Mouse (Mus musculus) E14TG2a.4 (cell line): ENCODE data around the gene Tsfm.
A peak's percentile ranks its signal among the peaks of the same experiment; 100 is the strongest.
"Not testable (repeated sequence)": the region's sequence is repeated elsewhere in the genome, so short reads cannot be mapped to it uniquely, and the experiment has no call there.

Source experiments
- H3K27me3 ChIP-seq: 2 replicates; pipeline ENCODE4 v1.6.1; 2014; ENCODE audit warnings: low read length, control low read depth; ENCODE audit not compliant: insufficient read depth
- H3K36me3 ChIP-seq: 2 replicates; pipeline ENCODE4 v1.6.1; 2014; ENCODE audit warnings: low read length, control low read depth; ENCODE audit not compliant: insufficient read depth
- H3K4me1 ChIP-seq: replicated peaks from 2 replicates; pipeline ENCODE4 v1.6.1; 2014; ENCODE audit warnings: low read depth, low read length, control low read depth
- H3K4me3 ChIP-seq: replicated peaks from 2 replicates; pipeline ENCODE4 v1.5.1; 2014; ENCODE audit warnings: mild to moderate bottlenecking, low read length
- H3K9me3 ChIP-seq: 2 replicates; pipeline ENCODE4 v1.6.1; 2014; ENCODE audit warnings: low read length, control low read depth
- CTCF ChIP-seq: conservative IDR thresholded peaks from 2 replicates; pipeline ENCODE4 v1.5.1; 2014; ENCODE audit warnings: low read length
- NANOG ChIP-seq: IDR thresholded peaks from 2 replicates; pipeline ENCODE4 v1.6.1; 2014; ENCODE audit warnings: borderline replicate concordance, low read length, mixed read lengths
- POU5F1 ChIP-seq: IDR thresholded peaks from 2 replicates; pipeline ENCODE4 v1.6.1; 2014; ENCODE audit warnings: low read length, borderline replicate concordance

Tsfm gene

DNA sequence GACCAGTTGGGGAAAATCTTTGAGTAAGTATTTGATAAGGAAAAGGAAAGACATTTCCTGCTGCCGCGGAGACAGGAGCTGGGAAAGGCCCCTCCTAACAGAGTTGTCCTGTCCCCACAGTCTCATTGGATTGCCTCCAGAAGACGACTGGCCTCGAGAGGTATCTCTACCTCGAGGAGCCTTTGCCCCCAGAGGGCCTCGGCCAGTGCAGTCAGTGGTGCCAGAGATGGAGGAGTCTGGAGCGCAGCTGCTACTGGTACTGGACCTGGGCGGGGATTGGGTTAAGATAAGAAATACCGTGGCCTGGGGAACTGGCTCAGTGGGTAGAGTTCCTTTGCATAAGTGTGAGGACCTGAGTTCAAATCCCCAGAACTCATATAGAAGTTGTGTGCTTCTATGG lies 35.3 kb upstream of the Tsfm start:
- H3K4me1 ChIP-seq, result peaks cover 80% of the 10 kb centered on the region
- TF ChIP-seq CTCF (no peak), POU5F1 (no peak), NANOG (no peak)
- peaks cover 53% of the 10 kb centered on the region for H3K36me3 ChIP-seq
- peak overlapping the region; percentile 98 for H3K4me3 ChIP-seq
- no peaks in the 10 kb centered on the region for H3K9me3 ChIP-seq
- H3K27me3 ChIP-seq, result no peaks in the 10 kb centered on the region

GRCm38 (mm10) chr10:127063913-127064870 lies 33.6 kb upstream of the Tsfm start:
- H3K4me3 ChIP-seq, result peak overlapping the region; percentile 98
- peaks cover 75% of the 10 kb centered on the region for H3K4me1 ChIP-seq
- no peak for TF ChIP-seq CTCF
- no peak for TF ChIP-seq NANOG
- TF ChIP-seq POU5F1, result no peak
- H3K36me3 ChIP-seq, result peaks cover 52% of the 10 kb centered on the region
- H3K9me3 ChIP-seq, result no peaks in the 10 kb centered on the region
- no peaks in the 10 kb centered on the region for H3K27me3 ChIP-seq

DNA sequence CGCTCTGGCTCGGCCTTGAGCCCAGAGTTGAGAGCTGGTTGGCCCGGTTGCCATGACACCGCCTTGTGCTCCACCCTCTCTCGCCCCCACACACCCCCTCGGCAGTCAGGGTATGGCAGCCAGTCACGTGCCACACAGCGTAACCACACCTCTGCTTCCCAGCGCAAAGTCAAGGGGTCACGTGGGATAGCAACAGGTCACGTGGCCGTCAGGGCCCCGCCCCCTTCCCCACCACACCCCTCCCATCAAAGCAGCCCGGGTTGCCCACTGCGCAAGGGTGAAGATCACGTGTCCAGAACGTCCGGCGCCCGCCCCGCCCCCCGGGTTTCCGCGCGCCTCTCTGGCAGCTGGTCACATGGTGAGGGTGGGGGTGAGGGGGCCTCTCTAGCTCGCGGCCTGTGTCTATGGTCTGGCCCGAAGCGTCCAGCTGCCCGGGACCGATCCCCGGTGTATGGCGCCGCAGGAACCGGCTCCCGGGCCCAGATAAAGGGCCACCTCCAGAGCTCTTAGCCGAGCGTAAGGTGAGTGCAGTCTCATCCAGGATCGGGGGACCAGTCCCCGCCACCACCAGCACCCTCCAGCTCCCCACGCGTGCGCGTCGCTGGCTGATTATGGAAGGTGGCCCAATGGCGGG lies 32.7 kb upstream of the Tsfm start, which contains the start of gene Cdk4:
Cdk4 (plus strand) TSS at position 296 of the 634 bp plus-strand sequence.
- Histone ChIP-seq H3K36me3 (peaks cover 43% of the 10 kb centered on the region), H3K27me3 (peaks cover 6% of the 10 kb centered on the region), H3K4me3 (peak within 1 kb of the TSS; percentile 98), H3K4me1 (peaks cover 74% of the 10 kb centered on the region), H3K9me3 (no peaks in the 10 kb centered on the region)
- TF ChIP-seq CTCF, result no peak
- no peak for TF ChIP-seq NANOG
- TF ChIP-seq POU5F1, result no peak

DNA sequence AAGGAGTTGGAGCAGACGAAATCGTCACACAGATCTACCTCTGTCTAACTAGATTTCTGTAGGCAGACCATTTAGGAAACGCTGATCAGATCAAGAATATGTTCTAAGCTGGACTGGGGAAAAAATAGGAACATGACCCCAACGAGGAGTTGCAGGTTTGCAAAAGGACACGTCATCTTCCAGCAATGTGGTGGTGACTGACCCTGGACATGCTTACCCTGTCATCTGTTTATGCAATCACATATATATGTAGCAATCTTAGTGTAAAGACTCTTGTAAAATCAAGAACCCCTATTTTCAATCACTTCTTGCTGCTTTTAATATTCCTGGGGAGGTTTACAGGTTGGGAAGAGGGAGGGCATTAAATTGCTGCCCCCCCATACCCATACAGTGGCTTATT lies 31.9 kb upstream of the Tsfm start:
- H3K36me3 ChIP-seq, result peaks cover 41% of the 10 kb centered on the region
- peaks cover 74% of the 10 kb centered on the region for H3K4me1 ChIP-seq
- H3K27me3 ChIP-seq, result peaks cover 9% of the 10 kb centered on the region
- 0 out of 2 replicates have a peak overlapping the region, but pooled peaks have one; percentile 27 for H3K4me3 ChIP-seq
- H3K9me3 ChIP-seq, result no peaks in the 10 kb centered on the region
- TF ChIP-seq CTCF (no peak), POU5F1 (no peak), NANOG (no peak)

DNA sequence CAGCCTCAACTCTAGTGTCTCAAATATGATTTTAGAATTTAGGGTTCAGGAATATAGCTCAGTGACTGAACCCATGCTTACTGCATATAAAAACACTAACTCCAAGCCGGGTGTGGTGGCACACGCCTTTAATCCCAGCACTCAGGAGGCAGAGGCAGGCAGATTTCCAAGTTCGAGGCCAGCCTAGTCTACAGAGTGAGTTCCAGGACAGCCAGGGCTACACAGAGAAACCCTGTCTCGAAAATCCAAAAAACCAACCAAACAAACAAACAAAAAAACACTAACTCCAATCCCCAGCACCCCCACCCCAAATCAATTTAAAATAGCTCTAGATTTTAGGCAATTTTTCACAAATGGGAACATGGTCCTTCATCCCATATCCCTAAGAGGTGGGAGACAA lies 31.5 kb upstream of the Tsfm start:
- Histone ChIP-seq H3K27me3 (peaks cover 13% of the 10 kb centered on the region), H3K36me3 (peaks cover 41% of the 10 kb centered on the region), H3K4me1 (peaks cover 74% of the 10 kb centered on the region)
- H3K9me3 ChIP-seq, H3K4me3 ChIP-seq: not testable (repeated sequence)

DNA sequence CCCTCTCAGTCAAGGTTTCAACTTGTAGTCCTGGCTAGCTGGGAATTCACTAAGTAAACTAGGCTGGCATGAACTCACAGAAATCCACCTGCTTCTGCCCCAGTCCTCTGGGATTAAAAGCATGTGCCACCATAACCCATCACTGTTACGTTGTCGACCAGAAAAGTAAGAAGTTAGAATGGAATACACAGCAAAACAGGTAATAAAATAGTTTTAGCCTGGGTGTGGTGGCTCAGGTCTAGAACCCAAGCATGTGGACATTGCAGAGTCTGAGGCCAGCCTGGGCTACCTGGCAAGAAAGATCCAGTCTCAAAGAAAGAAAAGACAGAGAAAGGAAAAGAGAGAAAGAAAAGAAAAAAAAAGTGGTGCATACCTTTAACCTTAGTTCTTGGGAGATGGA lies 30.9 kb upstream of the Tsfm start:
- Histone ChIP-seq H3K27me3 (peaks cover 13% of the 10 kb centered on the region), H3K4me1 (peaks cover 74% of the 10 kb centered on the region), H3K36me3 (peaks cover 39% of the 10 kb centered on the region), H3K9me3 (no peaks in the 10 kb centered on the region), H3K4me3 (no peak overlapping the region)
- TF ChIP-seq CTCF, result no peak
- no peak for TF ChIP-seq NANOG
- TF ChIP-seq POU5F1, result no peak

DNA sequence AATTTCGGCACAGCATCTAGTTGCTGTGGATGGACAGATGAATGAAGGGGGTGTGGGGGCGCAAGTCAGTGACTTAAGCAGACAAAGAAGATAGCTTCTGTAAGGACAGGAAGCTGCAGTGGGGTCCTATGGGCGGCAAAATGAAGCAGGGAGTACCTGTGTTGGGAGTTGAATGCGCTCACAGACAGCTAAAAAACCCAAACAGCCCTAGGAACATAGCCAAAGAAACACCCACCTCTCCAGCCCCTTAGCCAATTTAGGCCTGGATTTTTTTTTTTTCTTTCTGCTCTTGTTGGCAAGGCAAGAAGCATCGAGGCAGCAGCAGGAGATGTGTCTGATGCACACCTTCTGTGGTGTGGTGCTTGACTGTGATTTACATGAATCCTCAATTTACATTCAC lies 30.4 kb upstream of the Tsfm start:
- Histone ChIP-seq H3K9me3 (no peaks in the 10 kb centered on the region), H3K27me3 (peaks cover 13% of the 10 kb centered on the region), H3K4me1 (peaks cover 74% of the 10 kb centered on the region), H3K4me3 (peak overlapping the region; percentile 85), H3K36me3 (peaks cover 39% of the 10 kb centered on the region)
- no peak for TF ChIP-seq CTCF
- TF ChIP-seq NANOG, result no peak
- TF ChIP-seq POU5F1, result no peak

DNA sequence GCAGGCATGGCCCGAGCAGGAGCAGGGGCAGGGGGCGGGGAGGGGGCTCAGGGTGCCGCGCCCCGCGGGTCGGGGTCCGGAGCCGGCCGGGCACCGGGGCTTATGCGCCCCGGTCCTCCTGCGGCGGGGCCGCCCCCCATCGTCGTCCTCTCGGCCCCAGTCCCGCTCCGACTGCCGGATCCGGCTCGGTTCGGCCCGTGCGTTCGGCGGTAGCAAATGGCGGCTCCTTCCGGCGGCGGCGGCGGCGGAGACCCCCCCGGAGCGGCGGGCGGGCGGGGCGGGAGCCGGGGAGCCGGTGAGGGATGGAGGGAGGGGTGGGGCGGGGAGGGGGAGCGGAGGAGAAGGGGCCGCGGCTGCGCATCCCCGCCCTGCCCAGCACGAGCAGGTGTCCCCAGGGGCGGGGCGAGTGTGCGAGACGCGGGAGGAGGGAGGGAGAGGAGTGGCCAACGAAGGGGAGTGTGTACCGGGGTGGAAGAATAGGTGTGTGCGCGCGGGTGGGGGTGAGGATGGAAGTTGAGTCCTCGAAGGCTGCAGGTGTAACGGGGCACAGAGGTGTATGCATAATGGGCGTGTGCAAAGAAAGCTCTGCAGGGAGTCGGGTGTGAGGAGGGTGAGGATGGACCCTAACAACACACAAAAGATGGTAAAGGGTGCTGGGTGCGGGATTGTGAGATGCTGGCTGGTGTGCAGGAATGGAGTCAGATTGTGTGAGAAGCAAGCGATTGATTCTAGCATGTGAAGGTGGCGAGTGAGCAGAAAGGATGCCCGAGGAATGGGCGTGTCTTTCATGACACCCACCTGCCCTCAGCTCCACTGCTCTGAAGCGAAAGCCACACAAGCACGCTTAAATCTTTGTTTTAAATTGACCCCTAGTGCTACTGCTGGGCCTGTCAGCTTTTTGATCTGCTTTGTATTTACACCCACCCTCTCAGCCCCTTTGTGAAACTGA lies 29.6 kb upstream of the Tsfm start, which contains the start of gene March9:
March9 (minus strand) TSS at position 217 of the 949 bp plus-strand sequence.
- Histone ChIP-seq H3K36me3 (peaks cover 39% of the 10 kb centered on the region), H3K27me3 (peaks cover 13% of the 10 kb centered on the region), H3K4me3 (peak within 1 kb of the TSS; percentile 85), H3K4me1 (peaks cover 73% of the 10 kb centered on the region), H3K9me3 (no peaks in the 10 kb centered on the region)
- TF ChIP-seq NANOG, result no peak
- TF ChIP-seq POU5F1, result no peak
- no peak for TF ChIP-seq CTCF
